Mouse (Mus musculus) thymus, postnatal 36 days (tissue): ENCODE data around the gene Ppox.
"Not testable (repeated sequence)": the region's sequence is repeated elsewhere in the genome, so short reads cannot be mapped to it uniquely, and the experiment has no call there.

Source experiments
- DNase-seq, 2 experiments: peaks; one replicate each; pipeline ENCODE4 v3.0.0; 2022; ENCODE audit warnings: mixed read lengths in 2 of 2

The Ppox gene

GRCm38 (mm10) chr1:171280916-171281527, at the start of gene Ppox:
TSS of gene Ppox (minus strand) at chr1:171281186.
- peak; percentile 85 to 90 for DNase-seq

DNA sequence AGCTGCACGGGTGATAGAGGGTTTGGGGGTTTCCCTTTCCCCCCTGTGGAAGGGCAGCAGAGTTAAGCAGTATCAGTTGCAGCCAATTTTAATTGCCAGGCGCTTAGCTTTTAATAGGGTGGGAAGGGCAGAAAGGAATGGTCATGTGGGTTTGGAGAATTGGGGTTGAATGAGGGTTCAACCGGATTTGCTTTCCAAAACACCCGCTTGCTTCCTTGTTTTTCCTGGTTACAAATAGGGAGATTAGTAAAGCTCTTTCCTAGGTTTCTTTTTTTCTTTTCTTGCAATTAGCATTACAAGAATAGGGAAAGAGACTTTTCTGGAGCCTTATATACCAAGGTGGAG, 49.2 kb upstream of the Ppox start:
- no peak for DNase-seq

DNA sequence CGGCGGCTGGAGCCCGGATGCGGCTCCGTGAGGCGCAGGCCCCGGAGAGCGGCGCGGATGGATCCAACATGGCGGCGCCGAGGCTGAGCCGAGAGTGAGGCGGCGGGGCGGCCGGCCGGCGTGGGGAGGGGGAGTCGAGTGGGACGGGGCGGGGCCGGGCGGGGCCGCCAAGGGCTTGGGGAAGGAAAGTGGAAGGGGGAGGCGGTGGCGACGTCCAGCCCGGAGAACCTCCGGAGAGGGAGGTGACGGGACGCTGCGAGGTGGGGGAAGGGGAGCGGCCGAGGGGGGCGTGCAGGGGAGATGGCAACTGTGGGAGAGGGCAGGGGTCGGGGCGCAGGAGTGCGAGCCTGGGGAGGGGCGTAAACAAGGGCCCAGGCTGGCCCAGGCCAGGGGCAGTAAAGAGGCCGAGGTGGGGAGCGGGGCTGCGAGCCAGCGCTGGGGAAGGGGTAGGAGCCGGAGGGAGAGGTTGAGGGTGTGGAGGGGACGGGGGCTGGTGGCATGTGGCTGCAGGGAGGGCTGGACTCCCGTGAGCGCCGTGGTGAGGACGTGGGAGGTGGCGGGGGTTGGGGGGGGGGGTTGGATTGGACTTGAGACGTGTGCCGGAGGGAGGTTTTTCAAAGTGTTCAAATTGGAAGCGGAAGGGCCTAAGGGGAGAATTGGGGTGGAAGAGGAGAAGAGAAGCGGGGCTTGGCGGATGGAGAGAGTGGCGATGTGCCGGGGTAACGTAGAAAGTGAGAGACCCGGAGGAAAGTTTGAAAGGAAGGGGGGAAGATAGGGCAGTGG, 48.6 kb upstream of the Ppox start:
- no peak for DNase-seq

- DNase-seq: peak; percentile 89 to 92
Observed at GRCm38 (mm10) chr1:171328839-171329432, 48.0 kb upstream of the Ppox start, which contains the start of gene Dedd. TSS of gene Dedd (plus strand) at chr1:171329145.

GRCm38 (mm10) chr1:171328244-171328643, 47.3 kb upstream of the Ppox start:
- no peak for DNase-seq

- not testable (repeated sequence) for DNase-seq
Observed at GRCm38 (mm10) chr1:171326588-171326987, 45.6 kb upstream of the Ppox start.

DNA sequence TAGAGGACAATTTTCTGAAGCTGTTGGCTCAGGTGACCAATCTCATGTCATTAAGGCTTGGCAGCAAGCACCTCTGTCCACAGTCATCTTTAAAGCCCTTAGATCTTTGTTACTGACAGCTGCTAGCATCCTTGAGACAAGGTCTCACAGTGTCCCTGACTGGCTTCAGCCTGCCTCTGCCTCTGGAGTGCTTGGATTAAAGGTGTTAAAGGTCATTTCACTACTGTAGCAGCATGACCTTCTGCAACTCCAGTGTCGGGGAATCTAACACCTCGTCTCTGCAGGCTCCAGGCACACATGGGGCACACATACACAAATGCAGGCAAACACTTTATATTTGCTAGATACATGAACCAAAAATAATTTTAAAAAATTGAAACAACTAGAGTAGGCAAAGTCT, 44.6 kb upstream of the Ppox start:
- no peak for DNase-seq

- DNase-seq: no peak
Observed at GRCm38 (mm10) chr1:171322012-171322411, 41.0 kb upstream of the Ppox start.

DNA sequence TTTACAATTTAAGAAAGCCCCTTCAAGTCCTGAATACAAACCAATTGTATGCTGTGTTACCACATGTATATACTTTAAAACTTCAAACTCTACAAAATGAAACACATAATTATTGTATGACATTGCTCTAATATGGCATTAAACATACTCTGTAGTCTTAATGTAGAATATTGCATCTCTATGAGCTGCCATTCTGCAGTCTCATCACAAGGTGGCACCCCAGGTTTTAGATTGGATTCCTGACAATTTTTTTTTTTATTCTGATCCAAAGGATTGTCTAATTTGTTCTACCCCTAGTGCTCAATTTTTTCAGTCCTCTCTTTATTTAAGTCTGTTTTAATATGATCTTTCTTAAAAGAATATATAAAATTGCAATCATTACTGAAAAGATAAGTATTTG, 40.4 kb upstream of the Ppox start:
- no peak for DNase-seq

- DNase-seq: no peak
Observed at GRCm38 (mm10) chr1:171320151-171320550, 39.2 kb upstream of the Ppox start.

GRCm38 (mm10) chr1:171319748-171320147, 38.8 kb upstream of the Ppox start:
- no peak for DNase-seq

DNA sequence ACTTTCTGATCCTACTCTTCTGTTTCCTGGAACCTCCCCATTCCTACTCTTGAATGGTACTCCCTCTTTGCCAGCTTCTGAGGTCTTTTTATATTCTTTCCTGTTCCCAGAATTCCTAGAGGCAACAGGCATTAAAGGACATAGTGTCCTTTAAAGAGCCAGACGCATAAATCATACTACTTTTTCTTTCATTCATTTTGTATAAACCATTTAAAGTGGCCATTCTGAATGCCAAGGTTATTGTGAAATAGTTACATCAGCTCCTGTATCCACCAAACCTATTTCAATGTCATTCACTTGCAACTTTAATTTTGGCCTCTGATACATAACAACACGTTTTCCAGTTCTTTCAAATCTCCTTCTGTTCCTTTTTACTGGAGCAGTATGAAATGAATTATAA, 28.3 kb upstream of the Ppox start:
- DNase-seq: no peak

DNA sequence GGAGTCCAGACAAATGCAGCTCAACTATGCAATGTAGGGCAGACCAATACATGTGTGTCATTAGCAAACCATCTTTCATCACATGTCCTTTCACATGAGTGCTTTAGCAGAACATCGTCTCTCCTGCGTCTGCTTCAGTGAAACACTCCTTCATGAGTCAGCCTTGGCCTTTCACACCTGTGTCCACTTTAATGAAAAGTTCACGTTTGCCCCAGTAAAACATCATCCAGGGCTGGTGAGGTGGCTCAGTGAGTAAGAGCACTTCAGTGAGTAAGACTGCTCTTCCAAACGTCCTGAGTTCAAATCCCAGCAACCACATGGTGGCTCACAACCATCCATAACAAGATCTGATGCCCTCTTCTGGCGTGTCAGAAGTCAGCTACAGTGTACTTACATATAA, 25.2 kb upstream of the Ppox start:
- not testable (repeated sequence) for DNase-seq

DNA sequence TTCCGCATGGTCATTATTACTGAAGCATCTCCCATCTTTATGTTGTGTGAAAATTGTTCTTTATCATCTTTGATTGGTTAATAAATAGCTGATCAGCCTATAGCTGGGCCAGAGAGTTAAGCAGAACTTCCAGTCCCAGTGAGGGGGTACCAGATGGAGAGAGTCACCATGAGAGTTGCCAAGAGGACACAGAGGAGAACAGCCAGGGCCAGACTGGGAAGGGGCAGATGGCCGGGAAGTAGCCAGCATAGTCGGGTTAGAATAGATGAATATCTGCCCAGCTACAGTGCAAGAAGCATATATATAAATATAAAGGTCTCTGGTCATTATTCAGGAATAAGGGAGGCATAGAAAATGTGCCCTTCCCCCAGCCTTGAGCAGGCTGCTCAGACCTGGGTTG, 17.2 kb upstream of the Ppox start:
- DNase-seq: no peak

DNA sequence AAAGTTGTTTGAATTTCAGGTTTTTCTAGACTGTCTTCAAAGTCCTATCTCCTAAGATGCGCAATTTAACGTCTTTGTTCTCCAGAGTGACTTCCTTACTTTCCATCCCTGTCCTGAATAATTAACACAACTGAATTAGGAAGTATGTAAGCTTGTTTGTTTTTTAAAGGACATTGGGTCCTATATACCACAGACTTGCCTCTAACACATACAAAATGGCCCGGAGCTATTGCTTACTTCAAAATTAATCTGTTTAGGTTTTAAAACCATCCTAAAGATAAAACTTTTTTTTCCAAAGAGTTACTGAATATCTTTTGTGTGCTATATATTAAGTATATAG, 14.0 kb upstream of the Ppox start:
- DNase-seq: no peak

- peak; percentile 80 for DNase-seq
Observed at GRCm38 (mm10) chr1:171294298-171295062, 13.5 kb upstream of the Ppox start, which contains the start of gene Ufc1. TSS of gene Ufc1 (minus strand) at chr1:171295024.

- DNase-seq: no peak
Observed at GRCm38 (mm10) chr1:171293906-171294297, 12.9 kb upstream of the Ppox start.

DNA sequence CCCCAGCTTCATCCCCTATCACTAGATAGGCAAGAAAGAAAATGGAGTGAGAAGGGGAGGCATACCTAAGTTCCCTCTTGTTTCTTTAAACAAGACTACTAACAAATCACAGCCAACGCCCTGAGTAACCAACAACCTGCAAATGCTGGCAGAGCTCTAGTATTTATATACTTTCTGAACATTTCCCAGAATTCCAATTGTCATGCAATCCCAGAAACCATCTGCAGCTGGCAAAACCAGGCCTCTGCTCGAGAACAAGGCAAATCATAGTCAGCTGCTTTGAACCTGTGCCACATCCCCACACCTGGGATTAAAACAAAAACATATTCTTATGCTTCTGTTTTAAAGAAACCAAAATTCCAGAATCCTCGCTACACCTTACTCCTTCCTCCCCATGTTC, 12.4 kb upstream of the Ppox start:
- no peak for DNase-seq

GRCm38 (mm10) chr1:171288328-171288727, 7.3 kb upstream of the Ppox start:
- no peak for DNase-seq

- DNase-seq: peak; percentile 91 to 94
Observed at GRCm38 (mm10) chr1:171287136-171288081, 6.4 kb upstream of the Ppox start, which contains the start of gene Usp21. TSS of gene Usp21 (minus strand) at chr1:171287991.

DNA sequence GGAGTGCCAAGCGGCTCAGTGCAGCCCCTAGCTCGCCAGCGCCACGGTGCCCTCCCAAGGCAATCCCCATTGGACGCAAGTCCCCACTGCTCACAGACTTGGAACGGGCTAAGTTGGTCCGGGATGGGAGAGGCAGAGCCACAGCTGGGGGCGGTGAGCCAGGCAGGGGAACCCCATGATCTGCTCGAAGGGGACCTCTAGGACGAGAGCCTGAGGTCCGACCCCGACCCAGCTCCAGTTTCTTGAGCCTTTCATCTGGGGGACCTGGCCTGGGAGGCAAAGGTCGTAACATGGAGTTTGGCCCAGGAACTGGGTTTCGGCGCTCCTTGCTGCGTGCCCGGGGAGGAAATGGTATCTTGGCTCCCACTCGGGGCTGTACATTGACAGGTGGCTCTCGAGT, 5.5 kb upstream of the Ppox start:
- peak in 1 of 2 experiments; percentile 38 for DNase-seq
